16 mouse cellular contexts compared by ENCODE assay signal in genomic region chr14:67176672-67177071, GRCm38 (mm10).
"Had no signal": no experiment of that assay in that cellular context is flagged by ENCODE, and none has a peak within 500 bp of the region (broad histone marks: within the 10 kb centered on the region; RNA-seq: fewer than 3 reads in every experiment).

No protein-coding gene starts in this region.

- H3K9ac ChIP-seq: liver, embryonic 13.5 days had no signal

- H3K4me1 ChIP-seq: liver, embryonic 13.5 days had no signal

- H3K36me3 ChIP-seq: liver, embryonic 13.5 days had no signal

- H3K4me3 ChIP-seq: left cerebral cortex, adult 2 months; liver, embryonic 13.5 days had no signal

- H3K4me2 ChIP-seq: liver, embryonic 13.5 days; midbrain, embryonic 11.5 days had no signal

- DNase-seq: kidney, adult 2 months; kidney, postnatal 36 days; layer of hippocampus, postnatal 36 days; liver, embryonic 13.5 days; lung, adult 2 months; lung, postnatal 14 days; lung, postnatal 4 days; midbrain, embryonic 14.5 days; right cerebral cortex, postnatal 14 days; right cerebral cortex, postnatal 4 days; spleen, adult 18-20 months; thymus, adult 2 months; thymus, postnatal 14 days had no signal

- H3K27ac ChIP-seq: kidney, postnatal 0 days; left cerebral cortex, adult 2 months; liver, embryonic 13.5 days had no signal

- H3K9me3 ChIP-seq: liver, embryonic 13.5 days had no signal
